Mouse (Mus musculus) lung, postnatal 25 days (tissue): ENCODE data around the gene Tubgcp6.
A peak's percentile ranks its signal among the peaks of the same experiment; 100 is the strongest.

Source experiments
- DNase-seq: peaks from one replicate; pipeline ENCODE4 v3.0.0; 2022; ENCODE audit warnings: low spot score

Gene Tubgcp6

DNA sequence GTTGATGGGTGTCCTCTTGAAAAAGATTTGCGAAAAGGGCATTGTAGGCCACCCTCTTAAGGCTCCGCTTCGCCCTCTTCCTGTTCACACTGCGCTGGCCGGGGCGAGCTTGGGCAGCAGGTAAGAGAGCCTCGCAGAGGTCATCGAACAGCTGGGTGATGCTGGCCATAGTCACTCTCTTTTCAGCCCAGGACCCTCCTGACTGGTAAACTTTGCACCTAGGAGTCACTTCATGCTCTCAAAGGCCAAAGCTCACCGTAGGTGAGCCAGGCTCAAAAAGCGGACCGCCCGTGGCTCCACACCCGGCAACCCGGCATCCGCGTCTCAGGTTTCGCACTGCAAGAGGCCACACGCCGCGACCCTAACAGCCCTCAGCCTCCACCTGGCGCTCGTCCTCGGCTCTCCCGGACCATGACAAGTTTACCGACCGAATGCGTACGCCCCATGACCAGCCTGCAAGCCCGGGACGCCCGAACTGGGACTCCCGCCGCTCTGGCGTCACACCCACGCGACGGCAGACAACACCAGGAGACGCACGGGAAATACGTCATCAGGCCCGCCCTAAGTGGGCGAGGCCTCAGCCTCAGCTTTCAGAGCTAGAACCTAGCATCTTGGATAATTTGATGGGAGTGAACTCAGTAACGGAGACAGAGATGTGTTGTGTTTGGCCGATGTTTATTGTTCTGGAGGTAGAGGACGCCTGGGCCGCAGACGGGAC, at the start of gene Tubgcp6:
Gene Tubgcp6, minus strand, starts transcription at position 464 of the 718 bp plus-strand sequence.
- DNase-seq, result peak; percentile 94

DNA sequence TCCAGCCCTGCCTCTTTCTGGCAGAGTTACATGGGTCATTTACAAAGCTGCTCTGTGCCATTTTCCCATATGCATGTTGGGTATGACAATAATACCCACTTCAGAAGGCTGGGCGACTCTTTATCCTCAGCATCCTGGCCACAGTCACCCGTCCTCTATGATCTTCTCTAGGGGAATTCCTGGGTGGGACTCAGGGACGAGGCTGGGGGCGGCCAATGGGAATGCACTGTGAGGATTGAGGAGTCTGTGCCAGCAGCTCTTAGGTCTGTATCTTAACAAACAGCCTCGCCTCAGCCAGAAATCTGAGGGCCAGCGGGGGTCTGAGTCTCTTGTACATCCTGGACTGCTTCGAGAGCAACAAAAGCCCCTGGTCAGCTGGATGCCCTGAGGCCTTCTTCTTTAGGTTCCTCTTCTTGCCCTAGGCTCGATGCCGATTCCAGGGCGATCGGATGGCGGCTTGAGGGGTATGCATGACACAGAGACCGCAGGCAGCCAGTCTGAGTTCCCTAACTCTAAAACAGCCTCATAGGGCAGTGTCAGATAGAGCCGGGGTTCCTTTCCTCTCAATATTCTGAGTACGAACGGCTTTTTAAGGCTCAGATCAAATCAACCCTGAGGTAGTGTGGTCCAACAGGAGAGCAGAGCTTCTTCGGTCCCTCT, 49.5 kb upstream of the Tubgcp6 start:
- no peak for DNase-seq

DNA sequence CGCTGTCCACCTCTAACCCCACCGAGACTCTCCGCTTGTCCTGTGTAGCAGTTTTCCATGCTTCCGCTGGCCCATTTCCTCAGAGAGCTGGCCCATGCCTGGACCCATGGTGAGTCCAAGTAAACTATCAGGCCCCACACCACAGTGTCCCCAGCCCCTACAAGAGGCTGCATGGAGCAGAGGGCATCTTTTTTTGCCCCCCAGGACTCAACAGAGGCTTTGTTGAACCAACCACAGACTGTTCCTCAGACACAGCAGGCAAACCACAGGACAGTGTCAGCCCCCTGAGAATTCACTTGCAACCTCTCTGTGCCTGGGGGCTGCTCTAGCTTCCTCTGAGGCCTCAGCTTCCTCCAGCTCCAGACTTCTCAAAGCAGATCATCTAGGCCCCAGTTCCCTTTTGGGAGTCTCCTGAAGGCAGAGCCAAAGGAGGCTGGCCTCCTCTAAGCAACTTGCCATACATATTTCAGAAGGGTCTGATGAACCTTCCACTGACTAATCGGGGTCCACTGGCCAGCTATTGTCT, 48.7 kb upstream of the Tubgcp6 start:
- no peak for DNase-seq

DNA sequence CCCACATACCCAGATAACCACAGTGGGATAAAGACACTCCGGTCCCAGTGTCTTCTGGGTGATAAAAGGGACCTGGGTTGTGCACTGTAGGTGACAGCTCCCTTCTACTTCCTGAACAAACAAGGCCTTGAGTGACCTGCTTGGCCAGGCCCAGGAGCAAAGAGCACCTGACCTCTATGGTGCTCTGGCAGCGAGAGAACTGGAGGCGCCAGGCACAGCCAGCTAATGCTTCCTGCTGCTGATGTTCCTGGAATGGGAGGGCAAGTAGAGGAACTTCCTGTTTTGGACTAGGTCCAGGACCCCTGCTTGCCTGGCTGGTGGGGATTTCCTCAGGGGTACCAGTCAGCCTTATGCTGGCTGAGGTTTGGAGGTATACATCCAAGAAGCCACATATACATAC, 47.2 kb upstream of the Tubgcp6 start:
- peak; percentile 70 for DNase-seq

DNA sequence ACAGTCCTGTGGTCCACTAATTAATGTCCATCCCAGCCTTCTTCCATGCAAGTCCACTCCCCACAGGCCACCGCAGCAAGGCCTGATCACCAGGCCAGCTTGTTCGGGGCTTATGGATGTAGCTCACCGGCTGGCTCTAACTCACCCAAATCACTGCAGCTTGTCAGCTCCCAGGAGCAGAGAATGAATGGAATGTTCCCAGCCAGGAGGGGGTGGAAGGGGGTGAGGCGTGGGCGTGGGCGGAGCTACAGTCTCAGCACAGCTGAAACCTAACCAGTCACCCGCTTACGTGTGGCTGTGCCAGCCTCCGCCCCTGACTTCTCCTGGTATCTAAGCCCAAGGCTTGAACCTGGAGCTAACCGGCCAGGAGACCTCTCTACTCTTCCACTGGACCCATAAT, 46.5 kb upstream of the Tubgcp6 start:
- DNase-seq, result peak; percentile 93

DNA sequence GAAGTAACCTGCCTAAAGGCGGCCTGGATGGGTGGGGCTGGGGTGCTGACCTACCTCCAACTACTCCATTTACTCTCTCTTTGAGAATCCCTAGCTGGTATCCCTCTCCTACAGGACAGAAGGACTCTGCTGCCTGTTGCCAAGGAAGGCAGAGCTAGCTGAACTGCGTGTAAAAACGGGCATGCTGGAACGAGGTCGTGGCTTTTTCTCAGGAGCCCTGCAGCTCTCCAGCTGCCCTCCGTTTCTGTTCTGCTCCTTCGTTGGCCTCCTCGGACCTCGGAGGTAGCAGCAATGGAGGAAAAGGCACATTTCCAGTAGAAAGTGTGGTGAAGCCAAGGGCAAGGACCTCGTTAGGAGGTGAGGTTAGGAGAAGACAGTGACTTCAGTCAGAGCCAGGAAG, 46.0 kb upstream of the Tubgcp6 start:
- DNase-seq, result no peak

DNA sequence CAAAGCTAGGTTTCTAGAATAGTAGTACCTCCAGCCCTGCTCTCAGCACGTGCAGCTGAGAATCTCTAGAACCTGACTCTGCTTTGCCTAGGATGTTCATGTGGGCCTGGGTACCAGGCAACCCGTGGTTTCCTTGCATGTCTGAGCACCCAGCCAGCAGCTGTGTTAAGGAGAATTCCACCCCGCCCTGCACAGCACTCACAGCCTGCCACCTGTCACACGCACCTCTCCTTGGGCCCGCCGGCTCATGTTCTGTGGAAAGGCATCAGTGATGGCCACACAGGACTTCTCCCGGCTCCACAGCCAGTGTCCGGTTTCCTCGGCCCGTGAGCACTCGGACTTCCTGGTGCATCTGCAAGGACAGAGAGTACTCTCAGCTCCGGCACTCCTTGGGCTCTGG, 42.6 kb upstream of the Tubgcp6 start:
- no peak for DNase-seq

DNA sequence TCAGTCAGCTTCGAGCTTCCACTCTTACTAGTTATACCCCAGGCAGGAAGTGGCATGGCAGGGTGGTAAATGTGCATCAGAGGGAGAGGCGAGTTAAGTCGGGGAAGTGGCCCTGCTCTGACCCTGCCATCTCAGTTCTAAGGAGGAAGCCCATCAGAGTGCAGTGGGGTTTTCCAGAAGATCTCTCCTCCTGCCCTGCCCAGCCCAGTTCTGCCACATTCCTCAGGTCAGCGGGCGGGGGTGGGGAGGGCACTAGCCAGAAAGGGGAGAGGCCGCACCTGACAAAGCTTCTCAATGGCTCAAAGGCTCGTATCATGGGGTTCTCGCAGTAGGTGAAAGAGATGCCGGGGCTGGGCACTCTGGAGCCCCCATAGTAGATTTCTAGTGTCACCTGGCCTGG, 38.5 kb upstream of the Tubgcp6 start:
- DNase-seq, result peak; percentile 71

DNA sequence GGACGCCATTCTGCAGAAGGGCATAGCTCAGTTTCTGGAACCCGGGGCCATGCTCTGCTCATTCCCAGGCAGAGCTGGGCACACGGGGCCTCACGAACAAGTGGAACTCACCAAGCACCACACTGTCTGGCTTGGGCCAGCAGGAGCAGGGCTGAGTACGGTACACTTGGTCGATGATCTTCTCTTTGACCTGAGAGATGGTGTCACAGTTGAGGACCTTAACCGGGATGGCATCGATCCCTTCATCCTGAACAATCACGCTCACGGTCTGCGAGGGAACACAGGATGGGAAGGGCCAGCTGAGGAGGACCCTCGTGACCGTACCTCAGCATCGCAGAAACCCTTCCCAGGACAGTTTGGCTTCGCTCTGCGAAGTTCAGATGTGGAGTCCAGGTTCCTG, 35.6 kb upstream of the Tubgcp6 start:
- DNase-seq, result no peak

DNA sequence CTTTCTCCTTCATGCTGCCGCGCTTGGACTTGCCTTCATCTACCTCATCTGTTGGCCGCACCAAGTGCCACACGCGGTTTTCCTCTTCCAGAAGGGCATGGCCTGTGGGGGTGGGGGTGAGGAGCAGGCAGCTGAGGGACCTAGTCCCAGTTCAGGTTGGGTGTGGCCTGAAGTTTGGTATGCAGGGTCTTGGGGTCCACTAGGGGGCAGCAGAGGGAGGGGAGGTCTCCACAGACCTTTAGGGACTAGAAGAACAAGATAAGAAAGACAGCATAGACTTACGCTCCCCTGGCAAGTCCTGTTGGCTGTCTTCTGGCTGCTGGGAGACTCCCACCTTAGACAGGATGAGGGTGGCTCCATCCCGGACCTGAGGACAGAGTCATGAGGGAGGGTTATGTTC, 35.0 kb upstream of the Tubgcp6 start:
- peak; percentile 80 for DNase-seq

DNA sequence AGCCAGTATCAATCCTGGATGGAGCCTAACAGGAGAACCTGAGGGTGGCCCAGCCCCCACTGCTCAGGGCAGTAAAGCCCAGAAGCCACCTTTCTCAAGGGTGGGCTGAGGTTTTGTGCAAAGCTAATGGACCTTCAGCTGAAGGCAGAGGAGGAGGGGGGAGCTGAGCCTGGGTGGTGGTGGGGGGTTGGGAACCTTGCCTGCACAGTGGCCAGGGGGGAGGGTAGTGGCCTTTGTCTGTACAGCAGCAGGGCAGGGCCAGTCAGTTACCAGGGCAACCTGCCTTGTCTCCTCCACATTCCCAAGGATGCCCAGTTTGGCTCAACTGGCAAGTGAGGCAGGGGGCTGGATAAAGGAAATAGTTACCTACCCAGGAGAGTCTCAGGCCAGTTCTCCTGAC, 29.4 kb upstream of the Tubgcp6 start:
- no peak for DNase-seq

DNA sequence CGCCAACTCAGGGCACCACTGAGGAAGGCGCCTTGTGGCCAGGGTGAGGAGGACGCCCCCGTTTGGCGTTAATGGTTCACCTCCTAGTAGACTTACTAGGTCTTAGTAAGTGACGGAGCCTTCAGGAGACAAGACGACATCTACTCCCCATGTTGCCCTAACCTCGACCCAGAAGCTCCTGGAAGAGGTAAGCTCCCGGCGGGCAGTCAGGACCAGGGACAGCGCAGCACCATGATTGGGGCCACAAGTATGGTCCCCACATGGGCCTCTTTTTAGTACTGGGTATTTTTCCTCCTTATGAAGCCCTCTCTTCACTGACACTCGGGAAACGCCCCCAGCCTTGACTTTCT, 27.1 kb upstream of the Tubgcp6 start:
- no peak for DNase-seq

DNA sequence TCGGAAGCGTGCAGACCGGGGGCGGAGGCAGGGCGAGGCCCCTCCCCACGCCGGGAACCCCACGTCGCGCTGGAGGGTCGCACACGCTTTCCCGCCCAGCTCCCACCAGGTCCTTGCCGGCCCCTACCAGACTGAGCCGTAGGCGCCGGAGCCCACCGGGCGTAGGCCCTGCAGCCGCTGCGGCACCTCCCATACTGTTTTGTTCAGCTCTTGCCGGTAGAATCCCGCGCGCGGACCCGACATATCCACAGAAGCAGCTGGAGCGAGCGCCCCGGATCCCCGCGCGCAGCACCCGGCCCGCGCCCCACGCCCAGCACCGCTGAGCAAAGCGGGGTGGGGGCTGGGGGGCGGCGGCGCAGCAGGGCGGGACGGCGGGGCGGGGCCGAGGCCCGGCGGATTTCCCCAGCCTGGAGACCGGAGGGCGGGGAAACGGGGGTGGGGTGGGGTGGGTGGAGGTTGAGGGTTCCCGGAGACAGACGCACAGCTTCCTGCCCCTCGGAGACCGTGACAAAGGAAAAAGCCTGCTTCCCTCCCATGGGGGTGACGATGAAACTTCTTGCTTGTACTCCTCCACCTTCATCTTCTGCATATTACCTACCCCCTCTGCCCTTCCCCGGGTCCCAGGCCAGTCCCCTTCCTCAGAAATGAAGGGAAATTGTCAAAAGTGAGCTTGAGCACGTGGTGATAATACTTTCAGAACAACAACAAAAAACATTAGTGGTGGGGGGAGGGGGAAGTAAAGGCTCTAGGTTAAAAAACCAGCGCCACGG, 26.5 kb upstream of the Tubgcp6 start, which contains the start of gene Mapk11:
Gene Mapk11, minus strand, starts transcription at position 358 of the 770 bp plus-strand sequence.
- peak; percentile 47 for DNase-seq

DNA sequence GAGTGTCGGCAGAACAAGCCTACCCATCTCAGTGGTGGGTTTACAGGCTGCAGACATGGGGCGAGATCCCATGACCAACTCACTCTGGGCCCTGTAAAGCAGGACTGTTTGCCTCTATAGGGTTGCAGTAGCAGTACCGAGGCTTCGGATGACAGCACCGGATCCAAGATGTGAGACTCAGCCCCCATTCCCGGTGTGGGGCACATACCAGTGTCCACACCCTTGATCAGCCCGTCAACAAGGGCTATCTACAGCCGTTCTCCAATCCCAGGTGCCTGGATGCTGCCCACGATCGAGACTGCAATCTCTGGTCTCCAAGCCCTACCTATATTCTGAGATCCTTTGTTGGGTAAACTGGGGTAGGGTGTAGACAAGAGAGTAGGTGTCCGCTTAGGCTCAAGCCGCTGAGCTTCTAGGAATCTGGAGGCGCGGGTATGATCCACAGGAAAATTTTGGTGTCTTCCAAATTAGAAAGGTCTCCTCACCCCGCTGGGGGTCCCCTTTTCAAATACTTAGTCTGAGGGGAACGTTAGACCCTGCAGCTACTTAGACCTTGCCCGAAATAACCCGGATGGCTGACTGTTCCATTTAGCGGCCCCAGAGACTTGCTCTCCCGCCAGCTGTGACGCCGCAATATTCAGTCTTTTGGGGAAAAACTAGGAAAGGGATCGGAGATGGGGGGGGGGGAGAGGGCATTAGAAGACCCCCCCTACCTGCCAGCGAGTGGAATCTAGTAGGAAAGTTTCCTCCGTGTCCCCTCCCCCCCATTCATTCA, 25.8 kb upstream of the Tubgcp6 start:
- DNase-seq, result no peak

DNA sequence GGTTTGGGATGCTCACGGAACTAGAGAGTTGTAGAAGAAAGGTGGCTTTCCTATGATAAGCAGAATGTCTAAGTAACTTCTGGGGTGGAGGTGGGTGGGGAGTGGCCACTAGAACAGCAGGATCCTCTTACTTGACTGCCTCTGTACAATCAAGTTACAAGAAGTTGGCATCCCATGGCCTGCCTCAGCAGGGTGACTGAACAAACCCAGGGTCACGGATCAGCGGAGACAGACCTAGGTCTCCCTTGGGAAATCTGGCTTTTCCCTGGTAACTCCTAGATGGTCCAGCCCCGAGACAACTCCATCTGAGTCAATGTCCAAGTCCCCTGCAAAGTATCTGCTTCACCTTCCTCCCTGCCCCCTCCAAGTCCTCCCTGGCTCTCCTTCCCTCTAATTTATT, 25.0 kb upstream of the Tubgcp6 start:
- no peak for DNase-seq

DNA sequence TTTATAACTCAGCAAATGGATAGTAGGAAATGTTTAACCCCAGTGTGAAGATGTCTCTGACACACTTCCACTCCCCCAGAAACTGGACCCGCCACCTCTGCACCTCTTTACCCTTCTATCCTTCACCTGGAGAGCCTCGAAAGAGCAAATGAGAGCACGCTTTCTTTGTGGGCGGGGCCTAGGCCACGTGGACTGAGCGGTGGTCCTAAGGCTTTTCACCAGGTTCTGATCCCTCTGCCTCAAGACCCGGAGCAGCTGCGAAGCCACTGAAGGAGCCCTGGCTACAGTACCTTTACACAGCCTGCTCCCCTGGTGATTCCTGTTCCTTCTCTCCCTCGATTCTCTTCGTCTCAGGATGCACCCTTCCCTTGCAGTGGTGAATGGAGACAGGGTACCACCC, 24.5 kb upstream of the Tubgcp6 start:
- DNase-seq, result no peak

DNA sequence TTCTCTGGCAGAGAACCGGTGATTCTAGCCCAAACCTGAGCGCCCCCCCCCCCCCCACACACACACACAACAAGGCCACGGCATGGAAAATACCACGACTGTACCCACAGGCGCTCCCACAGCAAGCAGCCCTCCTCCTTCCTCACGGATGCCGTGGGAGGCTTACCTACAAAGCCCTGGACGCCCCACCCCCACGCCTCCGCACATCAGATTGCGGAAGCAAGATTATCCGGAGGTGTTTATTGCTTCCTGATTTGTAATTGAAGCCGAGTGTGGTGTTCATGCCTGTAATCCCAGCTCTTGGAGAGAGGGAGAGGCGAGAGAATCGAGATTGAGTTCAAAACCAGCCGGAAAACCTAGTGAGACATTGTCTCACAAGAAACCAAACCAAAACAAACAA, 24.1 kb upstream of the Tubgcp6 start:
- DNase-seq, result peak; percentile 54

DNA sequence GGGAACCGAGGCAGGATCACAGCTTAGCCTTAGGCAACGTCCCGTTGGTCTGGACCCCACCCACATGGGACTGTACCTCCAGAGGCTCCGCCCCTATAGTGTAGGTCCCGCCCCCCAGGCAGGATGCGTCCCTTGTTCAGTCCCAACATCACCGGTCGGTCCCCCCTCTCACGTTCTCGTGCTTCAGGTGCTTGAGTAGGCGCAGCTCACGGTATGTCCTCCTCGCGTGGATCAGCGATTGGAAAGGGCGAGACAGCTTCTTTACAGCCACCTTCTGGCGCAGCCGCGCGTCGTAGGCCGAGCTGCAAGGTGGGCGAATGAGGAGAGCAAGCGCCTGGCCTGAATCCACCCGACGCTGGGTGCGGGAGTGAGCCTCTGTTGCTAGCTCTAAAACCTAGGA, 23.6 kb upstream of the Tubgcp6 start:
- DNase-seq, result peak; percentile 52

DNA sequence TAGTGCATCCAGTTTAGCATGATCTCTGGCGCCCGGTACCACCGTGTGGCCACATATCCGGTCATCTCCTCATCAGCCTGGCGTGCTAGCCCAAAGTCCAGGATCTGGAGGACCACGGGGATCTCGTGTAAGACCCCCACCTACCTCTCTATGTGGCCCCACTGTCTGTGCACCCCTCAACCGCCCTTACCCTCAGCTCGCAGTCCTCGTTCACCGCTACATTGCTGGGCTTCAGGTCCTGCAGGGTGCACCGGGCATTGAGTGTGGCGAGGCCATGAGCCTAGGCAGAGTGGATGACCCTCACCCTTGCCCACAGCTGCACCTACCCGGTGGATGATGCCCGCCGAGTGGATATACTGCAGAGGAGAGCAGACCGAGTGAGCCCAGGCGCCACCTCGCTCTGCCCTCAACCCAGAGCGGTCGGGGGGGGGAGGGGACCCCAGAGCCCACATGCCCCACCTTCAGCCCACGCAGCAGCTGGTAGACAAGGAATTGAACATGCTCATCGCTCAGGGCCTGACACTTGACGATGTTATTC, 23.0 kb upstream of the Tubgcp6 start:
- DNase-seq, result no peak

DNA sequence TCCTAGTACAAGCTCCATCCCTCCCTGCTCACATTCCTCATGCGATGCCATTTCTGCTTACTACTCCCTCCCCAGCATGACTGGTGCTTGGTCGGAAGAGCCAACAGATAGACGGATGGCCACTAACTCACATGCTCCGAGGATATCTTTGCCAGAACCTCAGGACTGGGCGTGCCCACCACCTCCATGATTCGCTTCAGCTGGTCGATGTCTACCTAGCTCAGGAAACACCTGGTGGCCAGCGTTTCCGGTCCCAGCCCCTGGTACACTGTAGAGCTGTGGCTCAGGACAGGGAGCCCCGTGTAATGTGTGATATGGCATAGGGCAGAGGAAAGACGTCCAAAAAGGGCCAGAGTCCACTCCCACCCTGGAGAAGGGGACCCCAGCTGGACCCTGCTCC, 22.1 kb upstream of the Tubgcp6 start:
- no peak for DNase-seq

DNA sequence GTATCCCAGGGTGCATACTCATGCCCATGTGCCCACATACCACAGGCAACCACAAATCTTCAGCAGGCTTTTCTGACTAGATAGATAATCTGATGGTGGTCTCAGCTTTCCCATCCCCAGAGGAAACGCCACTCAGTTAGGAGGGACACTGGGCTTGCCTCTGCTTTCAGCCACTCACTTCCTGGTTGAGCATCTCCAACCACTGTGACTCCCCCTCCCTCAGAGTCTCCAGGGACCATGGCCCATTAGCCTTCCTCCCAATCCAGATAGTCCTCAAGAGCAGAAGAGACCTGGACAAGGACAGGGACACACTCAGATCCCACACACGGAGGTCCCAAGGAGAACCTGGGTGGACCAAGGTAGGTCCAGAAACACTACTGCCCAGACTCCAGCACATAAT, 20.2 kb upstream of the Tubgcp6 start:
- DNase-seq, result no peak

DNA sequence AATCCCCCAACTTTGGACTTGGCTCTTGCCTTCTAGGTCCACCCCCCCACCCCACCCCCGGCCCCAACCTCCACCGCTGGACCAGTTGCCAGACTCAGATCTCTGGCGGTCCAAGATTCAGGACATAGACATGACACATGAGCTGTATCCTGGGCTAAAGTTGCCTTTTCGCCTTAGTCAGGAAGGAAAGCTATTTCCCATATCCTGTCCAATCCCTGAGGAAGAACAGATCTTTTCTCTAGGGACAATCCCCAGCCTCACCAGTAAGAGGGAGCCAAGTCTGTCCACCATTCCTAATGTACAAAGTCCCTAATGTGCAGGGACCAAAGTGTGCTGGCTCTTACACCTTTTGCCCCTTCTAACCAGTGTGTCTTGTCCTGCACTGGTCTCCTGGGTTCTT, 19.0 kb upstream of the Tubgcp6 start:
- DNase-seq, result no peak
